In genomic region chr16:37879750-37880419, GRCm38 (mm10) we compare ENCODE assay signal across 26 mouse cellular contexts. TPM values are rescaled to one million over a fixed set of nuclear protein-coding genes. Genes with fewer than 3 reads are reported as not detected.
"Had no signal": no experiment of that assay in that cellular context is flagged by ENCODE, and none has a peak within 500 bp of the region (broad histone marks: within the 10 kb centered on the region; RNA-seq: fewer than 3 reads in every experiment).

No protein-coding gene starts in this region.

- ATAC-seq: inflammation-experienced regulatory T-cells, adult 6 months had no signal

- H3K27me3 ChIP-seq: limb, embryonic 12.5 days; limb, embryonic 15.5 days; neural tube, embryonic 12.5 days; neural tube, embryonic 15.5 days; stomach, embryonic 15.5 days had no signal

- H3K9ac ChIP-seq: limb, embryonic 12.5 days; limb, embryonic 15.5 days; neural tube, embryonic 12.5 days; neural tube, embryonic 15.5 days; stomach, embryonic 15.5 days had no signal

- DNase-seq: kidney, adult 18-20 months; kidney, adult 9 months; kidney, postnatal 36 days; layer of hippocampus, postnatal 36 days; left cerebral cortex, postnatal 4 days; lung, adult 2 months; lung, postnatal 14 days; lung, postnatal 4 days; midbrain, embryonic 14.5 days; retina, postnatal 1 day; right cerebral cortex, postnatal 25 days; spleen, adult 18-20 months; thymus, adult 18-20 months; thymus, postnatal 36 days had no signal

- H3K27ac ChIP-seq: limb, embryonic 12.5 days; limb, embryonic 15.5 days; neural tube, embryonic 12.5 days; neural tube, embryonic 15.5 days; stomach, embryonic 15.5 days had no signal

- H3K4me3 ChIP-seq: limb, embryonic 12.5 days; limb, embryonic 15.5 days; neural tube, embryonic 12.5 days; neural tube, embryonic 15.5 days; stomach, embryonic 15.5 days had no signal

- H3K4me2 ChIP-seq: limb, embryonic 12.5 days; limb, embryonic 15.5 days; midbrain, embryonic 11.5 days; neural tube, embryonic 12.5 days; neural tube, embryonic 15.5 days; stomach, embryonic 15.5 days had no signal

- H3K9me3 ChIP-seq: limb, embryonic 12.5 days; limb, embryonic 15.5 days; neural tube, embryonic 12.5 days; neural tube, embryonic 15.5 days; stomach, embryonic 15.5 days had no signal

- H3K4me1 ChIP-seq: limb, embryonic 12.5 days; neural tube, embryonic 12.5 days; stomach, embryonic 15.5 days had no signal

RNA-seq across cellular contexts. Expression of gene Gm36028, which starts 18.9 kb away (rescaled TPM):
- total RNA-seq: layer of hippocampus, adult 8-10 months; layer of hippocampus, postnatal 10 days; left cerebral cortex, postnatal 14 days; left cerebral cortex, postnatal 4 days; megakaryocyte-erythroid progenitor cell, adult 5-6 weeks had no signal
- polyA plus RNA-seq: inflammation-experienced regulatory T-cells, adult 6 months; limb, embryonic 15.5 days; neural tube, embryonic 12.5 days; neural tube, embryonic 15.5 days had no signal

RNA-seq across cellular contexts. Expression of gene Gpr156, which starts 36.4 kb away (rescaled TPM):
- total RNA-seq: megakaryocyte progenitor cell, adult 5-6 weeks; megakaryocyte-erythroid progenitor cell, adult 5-6 weeks had no signal
- polyA plus RNA-seq: inflammation-experienced regulatory T-cells, adult 6 months had no signal
